Mouse (Mus musculus) liver, embryonic 16.5 days (tissue): ENCODE data around the gene Slx1b. TPM values are rescaled to one million over a fixed set of nuclear protein-coding genes. Genes with fewer than 3 reads are reported as not detected.

Experiments used
- ATAC-seq: fragments of 200-750 bp; cut with Nextera tagmentation; 2 replicates; pipeline ENCODE4 v1.8.0; 2017; ENCODE audit warnings: low read depth, mild to moderate bottlenecking, moderate number of reproducible peaks, moderate library complexity
- H3K27ac ChIP-seq: fragments of 300-500 bp; sonication (generic); 2 replicates; pipeline ENCODE4 v1.5.1; 2014; ENCODE audit warnings: mild to moderate bottlenecking, low read length
- H3K27me3 ChIP-seq: fragments of 300-500 bp; sonication (generic); 2 replicates; pipeline ENCODE4 v1.6.1; 2014; ENCODE audit warnings: low read depth, low read length, mixed read lengths; ENCODE audit not compliant: control insufficient read depth, insufficient read depth
- H3K36me3 ChIP-seq: fragments of 300-500 bp; sonication (generic); 2 replicates; pipeline ENCODE4 v1.6.1; 2014; ENCODE audit warnings: mild to moderate bottlenecking; ENCODE audit not compliant: control insufficient read depth, insufficient read depth
- H3K4me1 ChIP-seq: fragments of 300-500 bp; sonication (generic); 2 replicates; pipeline ENCODE4 v1.6.1; 2014; ENCODE audit warnings: low read depth, low read length, mixed read lengths; ENCODE audit not compliant: control insufficient read depth
- H3K4me2 ChIP-seq: fragments of 300-500 bp; sonication (generic); 2 replicates; pipeline ENCODE4 v1.6.1; 2014; ENCODE audit warnings: low read depth, low read length, mixed read lengths
- H3K4me3 ChIP-seq: fragments of 300-500 bp; sonication (generic); 2 replicates; pipeline ENCODE4 v1.5.1; 2014; ENCODE audit warnings: low read depth, mild to moderate bottlenecking, low read length
- H3K9ac ChIP-seq: fragments of 300-500 bp; sonication (generic); 2 replicates; pipeline ENCODE4 v1.6.1; 2014; ENCODE audit warnings: low read depth, low read length
- H3K9me3 ChIP-seq: fragments of 300-500 bp; sonication (generic); replicated peaks from 2 replicates; pipeline ENCODE4 v1.6.1; 2016; ENCODE audit warnings: low read length; ENCODE audit not compliant: control insufficient read depth
- WGBS: fragments of 180-500 bp; shearing (Covaris S2); extraction: QIAGEN DNeasy Blood & Tissue Kit; methylation state at CpG from one replicate; pipeline ENCODE4 v1.1.7; 2014; ENCODE audit not compliant: insufficient replicate concordance; 5-methylcytosine and 5-hydroxymethylcytosine counted together
- polyA plus RNA-seq: library from polyadenylated mRNA; unstranded; fragments of >200 nt; fragmentation: Nextera tagmentation; extraction: Ambion mirVana; gene quantifications from 2 replicates; pipeline ENCODE4 v1.2.1, GENCODE M21; 2015

Gene Slx1b
- polyA plus RNA-seq, 1 experiment from 2014 or later: 2.4 TPM

GRCm38 (mm10) chr7:126676207-126676606 lies 19.4 kb downstream of the Slx1b start, which contains the start of gene Sult1a1:
Gene Sult1a1 (minus strand): TSS chr7:126676432.
- Histone ChIP-seq H3K4me2 (peak within 1 kb of the TSS; percentile 12), H3K4me3 (peak within 1 kb of the TSS; percentile 6), H3K27me3 (no peaks in the 10 kb centered on the region), H3K36me3 (peaks cover 3% of the 10 kb centered on the region; the same call in 1 of the 2 replicates), H3K9me3 (no peaks in the 10 kb centered on the region), H3K9ac (no peak within 1 kb of the TSS), H3K4me1 (no peaks in the 10 kb centered on the region), H3K27ac (peak within 1 kb of the TSS; percentile 54)
- WGBS: 48% methylated on average over 1 of the region's 1 CpGs
- ATAC-seq: peak; percentile 77

- peak overlapping the region; percentile 6; the same call in 1 of the 2 replicates for H3K4me3 ChIP-seq
- no peaks in the 10 kb centered on the region for H3K4me1 ChIP-seq
- H3K36me3 ChIP-seq: peaks cover 3% of the 10 kb centered on the region; the same call in 1 of the 2 replicates
- H3K4me2 ChIP-seq: peak overlapping the region; percentile 12; the same call in 1 of the 2 replicates
- no peaks in the 10 kb centered on the region for H3K27me3 ChIP-seq
- H3K9me3 ChIP-seq: no peaks in the 10 kb centered on the region
- H3K9ac ChIP-seq: no peak overlapping the region
- 76% methylated on average over 8 of the region's 8 CpGs for WGBS
- no peak overlapping the region for H3K27ac ChIP-seq
- no peak for ATAC-seq
Observed at GRCm38 (mm10) chr7:126675104-126675503, 20.5 kb downstream of the Slx1b start.

- H3K27ac ChIP-seq: no peak overlapping the region
- no peak for ATAC-seq
- 85% methylated on average over 9 of the region's 9 CpGs for WGBS
- H3K4me3 ChIP-seq: no peak overlapping the region
- H3K4me1 ChIP-seq: no peaks in the 10 kb centered on the region
- no peak overlapping the region for H3K9ac ChIP-seq
- H3K27me3 ChIP-seq: no peaks in the 10 kb centered on the region
- peaks cover 3% of the 10 kb centered on the region; the same call in 1 of the 2 replicates for H3K36me3 ChIP-seq
- H3K9me3 ChIP-seq: no peaks in the 10 kb centered on the region
- no peak overlapping the region for H3K4me2 ChIP-seq
Observed at GRCm38 (mm10) chr7:126672111-126672510, 23.5 kb downstream of the Slx1b start.

GRCm38 (mm10) chr7:126670152-126670551 lies 25.4 kb downstream of the Slx1b start:
- ATAC-seq: no peak
- no peak overlapping the region for H3K27ac ChIP-seq
- 68% methylated on average over 3 of the region's 3 CpGs for WGBS
- H3K4me3 ChIP-seq: no peak overlapping the region
- H3K9me3 ChIP-seq: no peaks in the 10 kb centered on the region
- H3K4me2 ChIP-seq: no peak overlapping the region
- no peak overlapping the region for H3K9ac ChIP-seq
- H3K4me1 ChIP-seq: no peaks in the 10 kb centered on the region
- no peaks in the 10 kb centered on the region for H3K27me3 ChIP-seq
- peaks cover 10% of the 10 kb centered on the region for H3K36me3 ChIP-seq

- Histone ChIP-seq H3K27me3 (no peaks in the 10 kb centered on the region), H3K4me3 (no peak overlapping the region), H3K4me1 (no peaks in the 10 kb centered on the region), H3K27ac (no peak overlapping the region), H3K36me3 (peaks cover 15% of the 10 kb centered on the region), H3K9me3 (no peaks in the 10 kb centered on the region), H3K9ac (no peak overlapping the region), H3K4me2 (no peak overlapping the region)
- 59% methylated on average over 5 of the region's 5 CpGs for WGBS
- no peak for ATAC-seq
Observed at GRCm38 (mm10) chr7:126668452-126668851, 27.1 kb downstream of the Slx1b start.

- Histone ChIP-seq H3K27me3 (no peaks in the 10 kb centered on the region), H3K4me2 (no peak overlapping the region), H3K36me3 (peaks cover 15% of the 10 kb centered on the region), H3K9me3 (no peaks in the 10 kb centered on the region), H3K4me1 (no peaks in the 10 kb centered on the region), H3K9ac (no peak overlapping the region), H3K4me3 (no peak overlapping the region), H3K27ac (no peak overlapping the region)
- WGBS: 67% methylated on average over 9 of the region's 9 CpGs
- ATAC-seq: no peak
Observed at GRCm38 (mm10) chr7:126667495-126668090, 28.0 kb downstream of the Slx1b start.

GRCm38 (mm10) chr7:126665269-126665668 lies 30.3 kb downstream of the Slx1b start:
- no peak for ATAC-seq

GRCm38 (mm10) chr7:126663646-126664045 lies 31.9 kb downstream of the Slx1b start:
- no peak overlapping the region for H3K9ac ChIP-seq
- no peak overlapping the region for H3K4me2 ChIP-seq
- no peak for ATAC-seq
- 67% methylated on average over 8 of the region's 8 CpGs for WGBS
- H3K36me3 ChIP-seq: peaks cover 12% of the 10 kb centered on the region
- H3K4me1 ChIP-seq: no peaks in the 10 kb centered on the region
- no peaks in the 10 kb centered on the region for H3K9me3 ChIP-seq
- H3K4me3 ChIP-seq: no peak overlapping the region
- H3K27me3 ChIP-seq: no peaks in the 10 kb centered on the region
- H3K27ac ChIP-seq: no peak overlapping the region

More at GRCm38 (mm10) chr7:126665269-126665668, 30.3 kb downstream of the Slx1b start:
- WGBS: 80% methylated on average over 3 of the region's 3 CpGs
- H3K9ac ChIP-seq: no peak overlapping the region
- no peak overlapping the region for H3K4me2 ChIP-seq
- no peaks in the 10 kb centered on the region for H3K27me3 ChIP-seq
- no peaks in the 10 kb centered on the region for H3K4me1 ChIP-seq
- no peaks in the 10 kb centered on the region for H3K9me3 ChIP-seq
- no peak overlapping the region for H3K4me3 ChIP-seq
- H3K36me3 ChIP-seq: peaks cover 12% of the 10 kb centered on the region
- no peak overlapping the region for H3K27ac ChIP-seq

GRCm38 (mm10) chr7:126659771-126660170 lies 35.8 kb downstream of the Slx1b start:
- Histone ChIP-seq H3K9ac (no peak overlapping the region), H3K36me3 (peaks cover 2% of the 10 kb centered on the region; the same call in 1 of the 2 replicates), H3K4me3 (no peak overlapping the region), H3K4me2 (no peak overlapping the region), H3K27ac (no peak overlapping the region), H3K9me3 (no peaks in the 10 kb centered on the region), H3K27me3 (no peaks in the 10 kb centered on the region), H3K4me1 (peaks cover 10% of the 10 kb centered on the region)
- 74% methylated on average over 3 of the region's 3 CpGs for WGBS
- no peak for ATAC-seq
